In genomic region chr1:126660098-126660999, GRCm38 (mm10) we compare ENCODE assay signal across 11 mouse cellular contexts.
DNase-seq lines count a peak whose midpoint lies in the region; ATAC-seq and TF ChIP-seq lines count a peak whose summit lies in the region.
"Had no signal": no experiment of that assay in that cellular context is flagged by ENCODE, and none has a peak within 500 bp of the region (broad histone marks: within the 10 kb centered on the region; RNA-seq: fewer than 3 reads in every experiment).

No protein-coding gene starts in this region.

- H3K9me3 ChIP-seq in intestine, embryonic 14.5 days (ENCODE audit: control insufficient read depth, low read length) = no peaks in the 10 kb centered on the region
- no peaks in the 10 kb centered on the region for H3K9me3 ChIP-seq in intestine, postnatal 0 days (ENCODE audit: control insufficient read depth)
- no peaks in the 10 kb centered on the region for H3K9me3 ChIP-seq in hindbrain, embryonic 10.5 days
- no peaks in the 10 kb centered on the region for H3K9me3 ChIP-seq in midbrain, embryonic 14.5 days (ENCODE audit: control insufficient read depth, low read length)

- no peaks in the 10 kb centered on the region for H3K36me3 ChIP-seq in intestine, embryonic 14.5 days (ENCODE audit: control insufficient read depth, insufficient read depth, low read length)
- H3K36me3 ChIP-seq in intestine, postnatal 0 days (ENCODE audit: control insufficient read depth, insufficient read depth) = no peaks in the 10 kb centered on the region
- peaks cover 9% of the 10 kb centered on the region; the same call in 1 of the 2 replicates for H3K36me3 ChIP-seq in hindbrain, embryonic 10.5 days
- H3K36me3 ChIP-seq in midbrain, embryonic 14.5 days (ENCODE audit: control insufficient read depth, insufficient read depth, low read length) = no peaks in the 10 kb centered on the region

- H3K27me3 ChIP-seq in intestine, embryonic 14.5 days (replicated peaks; ENCODE audit: control insufficient read depth, insufficient read depth, low read length) = no peaks in the 10 kb centered on the region
- no peaks in the 10 kb centered on the region for H3K27me3 ChIP-seq in intestine, postnatal 0 days (replicated peaks; ENCODE audit: control insufficient read depth, insufficient read depth, low read length)
- H3K27me3 ChIP-seq in hindbrain, embryonic 10.5 days (ENCODE audit: insufficient read depth, poor library complexity, severe bottlenecking) = no peaks in the 10 kb centered on the region
- H3K27me3 ChIP-seq in midbrain, embryonic 14.5 days (ENCODE audit: control insufficient read depth, insufficient read depth, low read length) = no peaks in the 10 kb centered on the region
- H3K27me3 ChIP-seq: CH12.LX had no signal

- no peak overlapping the region for H3K9ac ChIP-seq in intestine, embryonic 14.5 days (ENCODE audit: low read length)
- no peak overlapping the region for H3K9ac ChIP-seq in intestine, postnatal 0 days (ENCODE audit: low read depth, low read length)
- no peak overlapping the region for H3K9ac ChIP-seq in midbrain, embryonic 14.5 days (replicated peaks; ENCODE audit: low read length)

- H3K4me1 ChIP-seq in intestine, embryonic 14.5 days (replicated peaks; ENCODE audit: control insufficient read depth, insufficient read depth, low read length) = no peaks in the 10 kb centered on the region
- no peaks in the 10 kb centered on the region for H3K4me1 ChIP-seq in intestine, postnatal 0 days (replicated peaks; ENCODE audit: control insufficient read depth, insufficient read depth, low read length)
- H3K4me1 ChIP-seq in hindbrain, embryonic 10.5 days (replicated peaks) = peaks cover 27% of the 10 kb centered on the region
- 0 out of 2 replicates have a peak, but pooled peaks cover 3% of the 10 kb centered on the region for H3K4me1 ChIP-seq in midbrain, embryonic 14.5 days (ENCODE audit: control insufficient read depth, insufficient read depth, low read length)

- 75% methylated on average over 7 of the region's 7 CpGs for whole genome bisulfite sequencing in intestine, embryonic 14.5 days
- WGBS in intestine, postnatal 0 days = 77% methylated on average over 7 of the region's 7 CpGs
- 62% methylated on average over 7 of the region's 7 CpGs for WGBS in hindbrain, embryonic 10.5 days
- 58% methylated on average over 7 of the region's 7 CpGs for WGBS in midbrain, embryonic 14.5 days

- no peak overlapping the region for H3K4me3 ChIP-seq in intestine, embryonic 14.5 days (ENCODE audit: low read depth, low read length)
- no peak overlapping the region for H3K4me3 ChIP-seq in intestine, postnatal 0 days (ENCODE audit: low read depth, low read length)
- no peak overlapping the region for H3K4me3 ChIP-seq in hindbrain, embryonic 10.5 days
- H3K4me3 ChIP-seq in midbrain, embryonic 14.5 days (replicated peaks; ENCODE audit: low read depth, low read length) = no peak overlapping the region

- no peak overlapping the region for H3K27ac ChIP-seq in intestine, embryonic 14.5 days (ENCODE audit: low read depth)
- no peak overlapping the region for H3K27ac ChIP-seq in intestine, postnatal 0 days (ENCODE audit: low read depth, low read length)
- H3K27ac ChIP-seq in hindbrain, embryonic 10.5 days = peak overlapping the region; percentile 53
- no peak overlapping the region; the same call in 1 of the 2 replicates for H3K27ac ChIP-seq in midbrain, embryonic 14.5 days (replicated peaks; ENCODE audit: low read depth, low read length)

- peak; percentile 43 for ATAC-seq in intestine, embryonic 14.5 days (replicated peaks; ENCODE audit: low FRiP score, low TSS enrichment, low read depth)
- no peak for ATAC-seq in intestine, postnatal 0 days
- no peak for ATAC-seq in midbrain, embryonic 14.5 days (ENCODE audit: low FRiP score, low TSS enrichment)

- no peak for TF ChIP-seq CTCF in intestine, postnatal 0 days (IDR thresholded peaks at IDR 0.05; ENCODE audit: low read depth)

- DNase-seq in intestine, embryonic 14.5 days (ENCODE audit: low spot score) = no peak
- peak; percentile 55 for DNase-seq in embryo, embryonic 10.5 days (ENCODE audit: low spot score)
- DNase-seq in hindbrain, embryonic 10.5 days (ENCODE audit: low spot score) = peak; percentile 16
- peak; percentile 48 for DNase-seq in midbrain, embryonic 14.5 days
- DNase-seq in urinary bladder, adult 2 months (ENCODE audit: low spot score) = no peak
- DNase-seq in ovary, postnatal 36 days (ENCODE audit: low spot score) = no peak
- DNase-seq in adipocyte (ENCODE audit: low spot score) = no peak
- DNase-seq: adrenal gland, adult 8-10 months; thymus, postnatal 4 days had no signal

- no peak overlapping the region for H3K4me2 ChIP-seq in intestine, embryonic 14.5 days (ENCODE audit: low read length)
- no peak overlapping the region for H3K4me2 ChIP-seq in intestine, postnatal 0 days (replicated peaks; ENCODE audit: low read depth)
- no peak overlapping the region for H3K4me2 ChIP-seq in midbrain, embryonic 14.5 days (ENCODE audit: low read length)

Comparison
In these comparisons a context has a peak if more than half of its experiments do, and no peak if none do; other contexts are left out.
1. DNase-seq: peak in embryo, embryonic 10.5 days (single experiment), hindbrain, embryonic 10.5 days (single experiment) and midbrain, embryonic 14.5 days (single experiment); none in intestine, embryonic 14.5 days (single experiment), urinary bladder, adult 2 months (single experiment), ovary, postnatal 36 days (single experiment) and adipocyte (single experiment).